Mouse (Mus musculus) ovary, adult 18-20 months (tissue): Measurements from ENCODE around the gene Vapb.
A peak's percentile ranks its signal among the peaks of the same experiment; 100 is the strongest.

Experiments
- DNase-seq: peaks from one replicate; pipeline ENCODE4 v3.0.0; 2022; ENCODE audit warnings: low spot score, mixed read lengths

The Vapb gene

GRCm38 (mm10) chr2:173738232-173738631, 921 bp downstream of the Vapb start:
- DNase-seq: no peak

DNA sequence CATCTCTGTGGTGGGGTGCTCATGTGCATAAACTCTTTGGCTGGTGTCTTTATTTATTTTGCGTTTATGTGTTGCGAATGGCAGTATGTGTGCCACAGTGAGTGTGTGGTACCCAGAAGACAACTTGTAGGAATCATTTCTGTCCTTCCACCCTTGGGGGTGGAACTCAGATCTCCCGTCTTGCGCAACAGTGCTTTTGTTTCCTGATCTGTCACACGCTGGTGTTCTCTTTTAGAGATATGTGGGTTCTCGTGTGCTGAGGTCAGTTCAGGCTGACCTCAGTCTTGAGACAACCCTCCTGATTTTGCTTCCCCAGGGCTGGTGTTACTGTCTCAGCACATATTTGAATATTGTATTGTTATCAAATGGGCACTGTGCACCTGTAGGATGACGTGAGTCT, 1.8 kb downstream of the Vapb start:
- DNase-seq: no peak

GRCm38 (mm10) chr2:173742090-173742489, 4.8 kb downstream of the Vapb start:
- no peak for DNase-seq

DNA sequence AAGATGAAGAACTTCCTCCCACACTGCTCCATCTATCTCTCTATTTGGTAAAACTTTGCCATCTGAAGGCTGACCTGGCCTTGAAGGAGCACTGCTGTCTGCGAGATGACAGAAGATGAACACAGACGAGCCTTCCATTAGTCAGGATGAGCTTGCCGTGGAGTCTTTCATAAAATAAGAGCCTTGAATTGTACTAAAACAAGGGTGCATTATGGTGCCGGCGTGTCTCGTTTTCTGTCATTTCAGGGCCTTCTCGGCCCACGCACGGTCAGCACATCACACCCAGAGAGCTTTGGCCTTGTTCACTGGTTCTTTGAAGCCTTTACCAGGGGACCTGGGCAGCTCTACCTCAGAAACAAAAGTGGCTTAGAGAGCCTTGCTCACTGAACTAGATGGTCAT, 5.4 kb downstream of the Vapb start:
- DNase-seq: peak; percentile 16

- DNase-seq: no peak
Observed at GRCm38 (mm10) chr2:173744070-173744815, 6.9 kb downstream of the Vapb start.

GRCm38 (mm10) chr2:173748961-173749659, 11.8 kb downstream of the Vapb start:
- DNase-seq: no peak

GRCm38 (mm10) chr2:173755433-173756144, 18.3 kb downstream of the Vapb start:
- DNase-seq: no peak

DNA sequence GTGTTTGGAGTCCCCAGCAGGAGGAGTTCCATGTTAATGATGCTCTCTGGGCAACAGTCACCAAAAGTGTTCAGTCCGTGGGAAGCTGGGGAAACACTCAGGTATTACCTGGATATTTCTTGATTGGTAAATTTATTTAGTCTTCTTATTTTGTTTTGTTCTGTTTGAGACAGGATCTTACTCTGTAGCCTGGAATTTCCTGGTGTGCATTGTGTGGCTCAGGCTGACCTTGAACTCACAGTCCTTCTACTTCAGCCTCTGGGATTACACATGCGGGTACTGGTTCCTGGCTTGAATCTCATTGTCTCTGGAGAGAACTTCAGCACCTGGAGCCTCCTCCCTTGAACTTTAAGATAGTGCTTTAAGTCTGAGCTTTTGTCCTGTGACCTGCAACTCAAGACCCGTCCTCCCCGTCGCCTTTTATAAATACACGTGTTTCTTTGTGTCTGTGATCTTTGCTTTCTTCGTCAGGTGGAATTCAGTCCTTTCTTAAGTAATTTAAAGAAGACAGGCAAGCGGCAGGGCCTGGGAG, 20.4 kb downstream of the Vapb start:
- DNase-seq: no peak

- no peak for DNase-seq
Observed at GRCm38 (mm10) chr2:173760607-173761006, 23.3 kb downstream of the Vapb start.

DNA sequence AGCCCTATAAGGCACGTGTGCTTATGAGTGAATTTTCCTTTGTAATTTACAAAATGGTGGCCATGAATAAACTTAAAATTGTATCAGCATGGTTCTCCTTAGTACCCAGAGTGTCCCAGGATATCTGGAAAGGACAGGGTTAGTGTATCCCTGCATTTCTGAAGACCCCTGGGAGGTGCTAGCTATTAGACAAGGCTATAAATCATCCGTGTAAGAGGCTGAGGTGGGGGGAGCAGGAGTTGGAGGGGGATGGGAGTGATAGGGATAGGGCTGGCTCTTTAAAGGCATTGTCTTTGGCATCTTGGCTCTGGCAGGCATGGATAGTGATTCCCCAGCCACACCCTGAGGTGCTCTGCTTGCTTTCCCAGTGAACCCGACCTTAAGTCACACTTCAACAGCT, 27.3 kb downstream of the Vapb start:
- no peak for DNase-seq

DNA sequence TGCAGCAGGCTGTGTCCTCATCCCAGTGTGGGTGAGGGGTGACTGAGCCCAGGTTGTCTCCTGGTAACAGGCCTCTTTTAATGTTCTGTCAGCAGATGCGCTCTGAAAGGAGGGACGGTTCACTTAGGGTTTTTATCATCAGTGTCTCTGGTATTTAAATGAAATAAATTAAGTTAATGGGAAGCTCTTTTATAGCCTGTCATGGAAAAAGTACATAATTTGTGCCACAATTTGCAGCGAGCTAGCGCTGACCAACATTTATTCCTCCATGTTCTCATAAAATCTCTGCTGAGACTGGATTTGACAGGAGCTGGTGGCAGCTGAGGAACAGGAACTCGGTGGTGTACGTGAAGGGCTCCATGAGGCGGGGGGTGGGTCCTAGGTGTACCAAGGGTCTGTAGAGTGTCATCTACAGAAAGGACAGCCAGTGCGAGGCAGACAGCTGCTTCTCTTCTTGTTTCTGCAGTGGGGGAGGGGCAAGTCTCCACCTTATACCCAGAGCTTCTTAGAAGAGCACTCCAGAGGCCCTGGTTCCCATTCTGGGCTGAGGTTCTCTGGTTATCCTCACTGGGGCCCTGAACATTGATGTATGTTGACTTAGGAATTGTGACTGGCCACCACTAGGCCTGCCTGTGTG, 30.8 kb downstream of the Vapb start:
- DNase-seq: no peak

DNA sequence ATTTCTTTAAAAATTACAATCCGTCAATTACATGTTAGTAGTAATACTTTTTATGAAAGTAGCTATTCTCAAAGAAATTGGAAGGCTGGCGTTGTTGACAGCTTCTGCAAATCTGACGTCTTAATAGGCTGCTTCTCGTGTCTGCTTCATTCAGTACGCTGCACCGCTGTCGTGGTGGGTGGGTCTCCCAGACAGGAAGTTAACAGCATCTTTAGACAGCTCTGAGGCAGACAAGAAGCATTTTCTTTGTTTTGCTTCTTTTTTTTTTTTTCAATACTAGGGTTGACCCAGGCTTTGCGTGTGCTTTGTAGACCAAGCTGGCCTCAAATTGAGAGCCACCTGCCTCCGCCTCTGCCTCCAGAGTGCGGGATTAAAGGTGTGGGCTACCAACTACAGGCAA, 31.9 kb downstream of the Vapb start:
- no peak for DNase-seq

GRCm38 (mm10) chr2:173770620-173771019, 33.3 kb downstream of the Vapb start:
- DNase-seq: no peak

GRCm38 (mm10) chr2:173771706-173772105, 34.4 kb downstream of the Vapb start:
- DNase-seq: no peak

- DNase-seq: no peak
Observed at GRCm38 (mm10) chr2:173775556-173775955, 38.2 kb downstream of the Vapb start.

DNA sequence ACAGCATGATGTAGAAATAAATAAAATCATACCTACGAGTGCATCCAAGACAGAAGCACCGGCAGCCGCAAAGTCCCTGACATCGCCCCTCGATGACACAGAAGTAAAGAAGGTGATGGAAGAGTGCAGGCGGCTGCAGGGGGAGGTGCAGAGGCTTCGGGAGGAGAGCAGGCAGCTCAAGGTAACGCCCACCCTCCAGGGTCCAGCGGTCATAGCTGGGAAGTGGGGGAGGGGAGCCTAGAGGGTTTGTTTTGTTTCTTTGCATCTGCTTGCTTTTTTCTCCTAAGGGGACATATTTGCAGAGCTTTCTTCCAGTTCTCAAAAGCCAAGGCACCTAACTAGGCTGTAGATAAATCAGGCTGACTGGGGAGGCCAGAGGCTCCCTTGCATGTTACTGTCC, 38.8 kb downstream of the Vapb start:
- DNase-seq: no peak

GRCm38 (mm10) chr2:173780931-173781330, 43.6 kb downstream of the Vapb start:
- DNase-seq: no peak

- DNase-seq: no peak
Observed at GRCm38 (mm10) chr2:173784366-173784765, 47.1 kb downstream of the Vapb start.

DNA sequence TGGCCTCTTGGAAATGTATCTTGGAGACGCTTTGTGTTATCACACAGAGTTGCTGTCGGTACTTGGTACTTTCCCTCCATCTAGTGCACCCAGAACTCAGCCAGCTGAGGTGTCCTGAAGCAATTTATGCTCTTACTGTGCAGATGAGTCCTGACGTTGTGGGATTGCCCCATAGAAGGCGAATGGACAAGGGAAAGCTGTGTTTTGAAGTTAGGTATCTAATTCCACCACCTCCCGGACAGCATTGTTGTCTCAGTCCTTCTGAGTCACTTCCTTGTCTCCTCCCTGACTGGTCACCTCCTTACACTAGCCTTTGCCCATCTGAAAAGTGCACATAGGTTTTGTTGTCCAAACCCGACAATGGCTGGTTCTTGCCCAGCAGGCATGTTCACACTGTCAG, 47.6 kb downstream of the Vapb start:
- DNase-seq: no peak

- DNase-seq: peak; percentile 37
Observed at GRCm38 (mm10) chr2:173789945-173790804, 52.9 kb downstream of the Vapb start.
